Mouse (Mus musculus) testis, adult 10 weeks (tissue): ENCODE measurements around the gene Mier3. TPM values are rescaled to one million over a fixed set of nuclear protein-coding genes. Genes with fewer than 3 reads are reported as not detected.

Experiments used
- polyA plus RNA-seq: library from polyadenylated mRNA; stranded (reverse); fragments of 350-450 nt; fragmentation: Illumina TruSeq; extraction: RNeasy Lipid Tissue Mini Kit (QIAGEN cat#74804); gene quantifications from one replicate; pipeline ENCODE4 v1.2.3, GENCODE M21; 2014; ENCODE audit warnings: low read depth, low replicate concordance

Gene Mier3
- 101 TPM for polyA plus RNA-seq

GRCm38 (mm10) chr13:111680679-111681078 is at the start of gene Mier3:
Mier3 (plus strand) TSS chr13:111680979.

Other genes with a start within 250 kb of the Mier3 start
- gene Gpbp1, start 190.9 kb upstream of the Mier3 start, polyA plus RNA-seq, result 615 TPM
- not detected for gene Gm49496, start 131.0 kb upstream of the Mier3 start, polyA plus RNA-seq
- not detected for gene Gm10198, start 88.2 kb upstream of the Mier3 start, polyA plus RNA-seq
- gene Map3k1, start 128.0 kb downstream of the Mier3 start, polyA plus RNA-seq, result 4.1 TPM